Mouse (Mus musculus) liver, embryonic 14 days (tissue): ENCODE results near the gene Mrs2. TPM values are rescaled to one million over a fixed set of nuclear protein-coding genes. Genes with fewer than 3 reads are reported as not detected.

Experiments used
- polyA plus RNA-seq: library from polyadenylated mRNA; depleted of rRNA; stranded (reverse); fragments of >200 nt; gene quantifications from 2 replicates; pipeline ENCODE4 v1.2.3, GENCODE M21; 2012; rRNA removed

Mrs2 gene
- 6.3 and 7.5 TPM in 2 replicates for polyA plus RNA-seq

DNA sequence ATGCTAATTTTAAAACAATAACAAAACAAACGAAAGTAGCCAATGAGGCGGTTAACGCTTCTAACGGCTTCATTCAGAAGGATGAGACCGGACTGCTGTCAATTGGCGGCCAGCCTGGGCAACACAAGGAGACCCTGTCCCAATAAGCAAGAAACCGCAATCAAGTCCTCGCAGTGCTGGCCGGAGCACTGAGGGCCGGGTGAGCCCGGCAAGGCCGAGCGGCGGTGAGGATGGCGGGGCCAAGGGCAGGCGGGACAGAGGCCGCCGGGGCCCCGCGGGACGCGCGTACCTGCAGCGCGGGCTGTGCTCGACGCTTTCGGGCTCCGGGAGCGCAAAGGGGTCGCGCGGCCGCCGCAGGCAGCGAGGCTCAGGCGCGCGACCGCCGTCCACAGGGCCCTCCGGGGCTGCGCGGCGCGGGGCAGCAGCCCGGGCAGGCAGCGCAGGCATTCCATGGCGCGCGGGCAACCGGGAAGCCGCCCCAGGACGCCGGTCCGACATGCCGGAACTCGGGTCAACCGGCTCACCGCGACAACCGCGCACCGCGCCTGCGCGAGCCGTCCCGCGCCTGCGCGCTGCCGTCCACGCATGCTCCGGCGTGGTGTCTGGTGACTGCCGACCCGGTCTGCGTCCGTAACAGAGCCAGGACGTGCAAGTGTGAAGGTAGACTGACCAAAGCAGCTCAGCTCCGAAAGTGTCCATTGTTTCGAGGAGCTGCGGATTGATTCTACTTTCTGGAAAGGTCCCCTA lies at the start of gene Mrs2:
Mrs2 (minus strand) TSS at position 587 of the 747 bp plus-strand sequence.

DNA sequence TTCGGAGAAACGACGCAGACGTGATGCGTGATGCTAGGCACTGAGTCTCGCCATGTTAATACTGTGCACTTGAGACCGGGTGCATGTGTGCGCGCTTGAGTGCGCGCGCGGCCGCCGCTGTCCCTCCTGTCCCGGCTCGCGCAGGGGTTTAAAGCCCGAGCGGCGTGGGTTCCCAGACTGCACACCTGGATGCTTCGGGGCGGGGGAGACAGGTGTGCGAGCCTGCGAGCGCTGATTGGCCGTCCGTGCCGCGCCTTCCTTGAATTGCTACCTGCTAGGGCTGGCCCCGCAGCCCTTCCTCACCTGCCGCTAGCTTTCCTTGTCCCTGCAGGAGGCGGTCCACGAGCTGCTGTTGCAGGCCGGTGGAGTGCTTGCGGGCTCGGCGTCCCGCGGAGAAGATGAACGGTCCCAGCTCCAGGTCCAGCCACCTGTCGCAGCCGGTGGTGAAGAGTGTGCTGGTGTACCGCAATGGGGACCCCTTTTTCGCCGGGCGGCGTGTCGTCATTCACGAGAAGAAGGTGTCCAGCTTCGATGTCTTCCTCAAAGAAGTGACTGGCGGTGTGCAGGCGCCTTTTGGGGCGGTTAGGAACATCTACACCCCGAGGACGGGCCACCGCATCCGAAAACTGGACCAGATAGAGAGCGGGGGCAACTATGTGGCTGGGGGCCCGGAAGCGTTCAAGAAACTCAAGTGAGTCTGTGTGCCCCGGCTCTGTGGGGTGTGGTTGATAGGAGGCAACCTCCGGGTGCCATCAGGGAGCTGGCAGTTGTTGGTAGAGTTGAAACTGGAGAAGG lies 35.9 kb upstream of the Mrs2 start, which contains the start of gene Dcdc2a:
Dcdc2a (plus strand) TSS at position 132 of the 795 bp plus-strand sequence.

DNA sequence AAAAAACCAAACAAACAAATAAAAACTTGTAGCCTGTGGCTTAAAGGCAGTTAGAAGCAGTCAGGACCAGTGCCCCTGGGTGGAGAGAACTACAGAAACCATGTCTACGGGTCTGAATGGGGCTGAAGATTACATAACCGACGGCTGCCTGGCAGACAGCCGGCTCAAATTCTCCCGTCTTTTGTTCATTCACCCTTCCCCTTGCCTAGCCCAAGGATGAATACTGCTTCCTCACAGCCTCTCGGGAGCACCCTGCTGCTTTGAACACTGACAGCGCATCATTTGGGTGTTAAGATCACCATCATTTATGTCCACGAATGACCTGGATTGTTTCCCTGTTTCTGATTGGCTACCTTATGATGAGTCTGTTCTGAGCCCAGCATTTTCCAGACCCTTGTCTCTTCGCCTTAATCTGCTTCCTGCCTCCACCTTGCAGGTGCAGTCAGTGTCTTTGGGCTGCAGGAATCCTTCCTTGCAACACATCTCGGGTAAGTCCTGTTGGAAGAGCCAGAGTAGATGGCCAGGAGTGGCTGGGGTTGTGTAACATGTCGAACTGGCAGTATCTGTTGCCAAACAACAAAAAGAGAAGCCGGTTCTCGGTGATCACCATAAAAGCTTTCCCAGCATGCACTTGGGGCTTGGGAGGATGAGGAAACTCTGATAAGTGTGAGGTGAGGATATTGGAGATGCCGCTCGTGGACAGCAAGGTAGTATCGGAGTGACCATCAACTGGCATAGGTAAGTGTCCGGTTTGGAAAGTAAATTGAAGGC lies 77.5 kb downstream of the Mrs2 start, which contains the start of gene Gpld1:
Gpld1 (plus strand) TSS at position 641 of the 771 bp plus-strand sequence.

Other genes with a start within 250 kb of the Mrs2 start
- 35.6 and 42.3 TPM in 2 replicates for gene BC005537, start 218.7 kb downstream of the Mrs2 start, polyA plus RNA-seq
- 39.1 and 41.2 TPM in 2 replicates for gene Acot13, start 188.8 kb downstream of the Mrs2 start, polyA plus RNA-seq
- gene Tdp2, start 188.7 kb downstream of the Mrs2 start, polyA plus RNA-seq: 22.7 and 25.7 TPM in 2 replicates
- 0.13 and 0.15 TPM in 2 replicates for gene D130043K22Rik, start 175.2 kb downstream of the Mrs2 start, polyA plus RNA-seq
- 3.0 and 3.4 TPM in 2 replicates for gene Aldh5a1, start 82.7 kb downstream of the Mrs2 start, polyA plus RNA-seq
- 2.7 and 3.1 TPM in 2 replicates for gene Gpld1, start 77.2 kb downstream of the Mrs2 start, polyA plus RNA-seq
- gene Dcdc2a, start 35.6 kb upstream of the Mrs2 start, polyA plus RNA-seq: 0.12 and 0.31 TPM in 2 replicates